Mouse (Mus musculus) adrenal gland, postnatal 25 days (tissue): ENCODE measurements at regions not wholly inside any gene's neighbourhood (a gene's known extent, or its start where the extent isn't known, plus 50 kb on each side); places are given as distances from the start of the nearest gene placed in this dataset.
"Not testable (repeated sequence)": the region's sequence is repeated elsewhere in the genome, so short reads cannot be mapped to it uniquely, and the experiment has no call there.

Source experiments
- DNase-seq: peaks from one replicate; pipeline ENCODE4 v3.0.0; 2021; ENCODE audit warnings: mixed read lengths

- DNase-seq: not testable (repeated sequence)
Measured at GRCm38 (mm10) chr11:41090391-41090900, 335.3 kb upstream of the Ccng1 start.

DNA sequence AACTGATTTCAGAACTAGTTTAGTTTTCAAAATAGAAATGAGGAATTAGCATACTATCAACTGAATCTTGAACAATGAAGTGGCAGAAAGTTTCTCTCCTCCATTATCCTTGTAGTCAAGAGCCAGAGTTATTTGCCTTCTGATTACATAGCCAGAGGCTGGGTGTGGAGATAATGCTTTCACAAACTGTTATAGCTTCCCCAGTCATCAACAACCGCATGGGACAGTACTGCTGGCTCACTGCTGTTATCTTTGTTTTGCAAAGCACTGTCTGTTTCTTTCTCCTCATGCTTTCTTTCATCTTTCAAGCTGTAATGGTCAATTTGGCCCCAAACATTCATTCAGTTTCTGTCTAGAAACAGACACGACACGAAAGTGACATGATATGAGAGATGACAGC, 308.5 kb upstream of the Ccng1 start:
- DNase-seq: no peak

DNA sequence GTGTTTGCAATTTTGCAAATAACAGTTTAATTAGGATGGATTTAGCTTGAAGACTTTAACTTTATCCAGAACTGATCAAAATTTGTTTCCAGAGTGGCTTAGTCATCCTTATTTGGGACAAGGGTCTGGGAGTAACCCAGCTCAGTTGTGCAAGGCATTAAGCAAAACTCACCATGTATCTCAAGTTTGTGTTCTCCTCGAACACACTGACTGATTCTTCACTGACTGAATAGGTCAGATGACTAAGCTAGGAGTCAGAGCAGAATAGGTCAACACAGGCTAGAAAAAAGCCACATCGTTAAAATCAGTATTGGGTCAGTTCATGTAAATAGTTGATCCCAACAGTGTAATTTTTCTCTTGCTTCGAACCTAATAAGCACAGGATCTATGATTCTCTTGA, 302.7 kb upstream of the Ccng1 start:
- no peak for DNase-seq

GRCm38 (mm10) chr11:41030018-41030417, 274.9 kb upstream of the Ccng1 start:
- no peak for DNase-seq

- no peak for DNase-seq
Measured at GRCm38 (mm10) chr11:41010096-41010495, 255.0 kb upstream of the Ccng1 start.

DNA sequence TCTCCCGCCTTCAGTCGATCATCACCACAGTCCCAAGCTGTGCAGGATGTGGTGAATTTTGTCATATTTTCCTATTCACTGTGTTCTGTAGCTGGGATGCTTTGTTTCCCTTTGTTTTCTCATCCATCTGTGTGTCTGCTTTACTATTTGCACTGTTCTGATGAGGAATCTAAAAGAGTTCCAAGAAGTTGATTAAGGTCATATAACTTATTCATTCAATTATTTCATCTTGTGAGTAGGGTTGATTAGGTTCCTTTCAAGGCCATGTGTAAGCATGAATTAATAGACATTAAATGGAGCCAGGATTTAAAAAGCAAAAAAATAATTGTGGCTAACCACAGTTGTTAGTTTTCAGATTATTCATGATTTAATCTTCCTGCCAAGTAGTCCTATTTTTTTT, 217.7 kb upstream of the Ccng1 start:
- DNase-seq: no peak

DNA sequence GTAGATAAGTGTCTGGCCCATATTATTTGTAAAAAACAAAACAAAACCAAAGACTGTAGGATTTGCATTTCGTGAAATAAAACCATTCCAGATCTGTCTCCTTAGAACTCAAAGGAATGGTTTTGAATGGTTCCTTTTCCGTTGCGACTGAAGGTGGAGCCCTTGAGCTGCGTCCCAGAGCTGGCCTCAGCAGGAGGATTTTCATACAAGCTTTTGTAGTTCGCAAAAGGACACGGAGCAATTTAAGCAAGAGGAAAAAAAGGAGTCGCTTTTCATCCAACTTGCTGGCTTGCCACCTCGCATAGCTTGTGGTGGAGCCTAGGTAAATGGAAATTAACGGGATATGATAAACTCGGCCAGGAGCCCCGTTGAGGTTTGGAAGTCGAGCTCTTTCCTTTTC, 172.1 kb upstream of the Ccng1 start:
- peak; percentile 48 for DNase-seq

GRCm38 (mm10) chr11:40891485-40891884, 136.4 kb upstream of the Ccng1 start:
- DNase-seq: no peak

DNA sequence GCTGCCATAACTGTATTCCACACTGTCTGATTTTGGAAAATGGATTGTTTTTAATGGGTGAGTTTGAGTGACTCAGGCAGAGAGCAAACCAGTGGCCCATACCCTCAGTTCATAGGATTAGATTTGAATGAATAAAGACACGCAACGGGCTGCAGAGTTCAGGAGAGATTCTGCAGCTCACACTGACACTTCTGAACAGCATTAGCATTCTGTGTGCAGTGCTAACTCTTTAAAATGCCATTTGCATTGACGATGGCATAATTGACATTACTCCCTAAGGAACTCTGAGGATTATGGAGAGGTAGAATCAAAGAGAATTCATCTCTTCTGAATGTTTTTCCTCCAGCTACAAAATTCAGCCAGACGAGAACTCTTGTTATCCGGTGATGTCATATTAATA, 129.4 kb upstream of the Ccng1 start:
- no peak for DNase-seq

- no peak for DNase-seq
Measured at GRCm38 (mm10) chr11:40879589-40879988, 124.5 kb upstream of the Ccng1 start.

GRCm38 (mm10) chr11:40873002-40873401, 117.9 kb upstream of the Ccng1 start:
- no peak for DNase-seq

GRCm38 (mm10) chr11:40865694-40866093, 110.6 kb upstream of the Ccng1 start:
- no peak for DNase-seq

GRCm38 (mm10) chr11:40851361-40851760, 96.2 kb upstream of the Ccng1 start:
- DNase-seq: no peak

DNA sequence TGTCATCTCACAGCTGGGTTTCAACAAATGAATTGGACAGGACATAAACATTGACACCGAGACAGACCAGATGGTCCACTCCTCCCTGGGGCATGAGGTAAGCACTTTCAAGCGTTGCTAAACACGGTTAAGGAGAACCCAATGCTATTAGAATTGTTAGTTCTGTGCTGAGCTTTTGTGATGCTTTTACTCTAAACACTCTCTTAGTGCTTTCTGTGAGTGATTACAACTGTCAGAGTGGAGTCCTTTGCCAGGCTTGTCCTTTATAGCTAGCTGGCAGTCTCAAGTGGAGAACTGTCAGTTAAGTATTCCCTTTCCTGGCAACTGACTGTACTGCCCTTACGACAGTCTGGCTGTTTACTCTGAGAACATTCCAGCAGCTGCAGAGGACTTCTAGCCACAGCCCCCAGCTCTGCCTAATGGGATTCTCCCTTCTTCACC, 95.6 kb upstream of the Ccng1 start:
- no peak for DNase-seq

- DNase-seq: no peak
Measured at GRCm38 (mm10) chr11:40846586-40846985, 91.5 kb upstream of the Ccng1 start.

DNA sequence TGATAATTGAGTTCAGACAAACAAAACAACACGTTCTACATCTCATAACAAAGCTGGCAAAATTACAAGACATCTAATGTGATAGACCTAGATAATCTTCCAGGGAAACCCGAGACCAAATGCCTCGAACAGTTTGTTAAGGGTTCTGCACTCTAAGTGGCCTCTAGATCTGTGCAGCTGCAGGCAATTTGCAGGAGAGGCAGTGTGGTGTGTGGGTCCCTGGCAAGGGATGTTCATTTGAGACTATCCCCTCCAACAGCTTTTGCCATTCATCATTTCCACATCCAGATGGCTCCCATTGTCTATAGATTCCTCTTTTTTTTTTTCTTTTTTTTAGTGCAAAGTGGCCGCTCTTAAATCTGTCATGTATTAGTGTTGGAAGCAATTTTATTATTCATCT, 80.3 kb upstream of the Ccng1 start:
- DNase-seq: no peak
